Mouse (Mus musculus) heart, adult 2 months (tissue): ENCODE results near the gene Dlx6.

ENCODE experiments used
- CTCF ChIP-seq: fragments of 200-600 bp; IDR thresholded peaks from 2 replicates; pipeline ENCODE4 v1.8.1; 2022; ENCODE audit warnings: antibody characterized with exemption, mild to moderate bottlenecking, moderate library complexity
- EP300 ChIP-seq: fragments of 200-500 bp; IDR thresholded peaks from 2 replicates; pipeline ENCODE4 v1.6.1; 2011; ENCODE audit warnings: low read depth, low read length, control low read depth; ENCODE audit not compliant: insufficient read depth
- POLR2A ChIP-seq: fragments of 200-500 bp; IDR thresholded peaks from 2 replicates; pipeline ENCODE4 v1.6.1; 2011; ENCODE audit warnings: mild to moderate bottlenecking, low read depth, low read length, control low read depth; ENCODE audit not compliant: insufficient read depth

- no peak for TF ChIP-seq CTCF
- no peak for TF ChIP-seq POLR2A
- no peak for TF ChIP-seq EP300
Observed at GRCm38 (mm10) chr6:6830446-6830845, 32.7 kb upstream of the Dlx6 start.
